Mouse (Mus musculus) embryonic facial prominence, embryonic 13.5 days (tissue): ENCODE results near the gene Lcn12. TPM values are rescaled to one million over a fixed set of nuclear protein-coding genes. Genes with fewer than 3 reads are reported as not detected.

Experiments
- ATAC-seq: fragments of 200-750 bp; cut with Nextera tagmentation; 2 replicates; pipeline ENCODE4 v1.8.0; 2017; ENCODE audit warnings: low read depth; ENCODE audit not compliant: insufficient number of reproducible peaks, insufficient read depth, low FRiP score, low TSS enrichment
- H3K27ac ChIP-seq: fragments of 300-500 bp; sonication (generic); 2 replicates; pipeline ENCODE4 v1.5.1; 2015; ENCODE audit warnings: moderate library complexity, mild to moderate bottlenecking, inconsistent platforms
- H3K27me3 ChIP-seq: fragments of 300-500 bp; sonication (generic); 2 replicates; pipeline ENCODE4 v1.6.1; 2015; ENCODE audit warnings: mild to moderate bottlenecking, inconsistent platforms
- H3K36me3 ChIP-seq: fragments of 300-500 bp; sonication (generic); 2 replicates; pipeline ENCODE4 v1.6.1; 2015; ENCODE audit warnings: mild to moderate bottlenecking, inconsistent platforms
- H3K4me1 ChIP-seq: fragments of 300-500 bp; sonication (generic); 2 replicates; pipeline ENCODE4 v1.6.1; 2015; ENCODE audit warnings: inconsistent platforms
- H3K4me2 ChIP-seq: fragments of 300-500 bp; sonication (generic); 2 replicates; pipeline ENCODE4 v1.6.1; 2015; ENCODE audit warnings: moderate library complexity, mild to moderate bottlenecking, inconsistent platforms
- H3K4me3 ChIP-seq: fragments of 300-500 bp; sonication (generic); 2 replicates; pipeline ENCODE4 v1.5.1; 2015; ENCODE audit warnings: mild to moderate bottlenecking, inconsistent platforms
- H3K9ac ChIP-seq: fragments of 300-500 bp; sonication (generic); 2 replicates; pipeline ENCODE4 v1.6.1; 2015; ENCODE audit warnings: mild to moderate bottlenecking, inconsistent platforms
- H3K9me3 ChIP-seq: fragments of 300-500 bp; sonication (generic); 2 replicates; pipeline ENCODE4 v1.6.1; 2016; ENCODE audit warnings: inconsistent platforms
- WGBS: fragments of 180-500 bp; shearing (Covaris S2); methylation state at CpG from one replicate; pipeline ENCODE4 v1.1.7; 2015; ENCODE audit warnings: mixed read lengths; 5-methylcytosine and 5-hydroxymethylcytosine counted together
- microRNA-seq: library from miRNA; unstranded; fragments of <30 nt; microRNA quantifications from one replicate; pipeline ENCODE4, GENCODE M21; 2016
- polyA plus RNA-seq: library from polyadenylated mRNA; unstranded; fragments of >200 nt; fragmentation: Nextera tagmentation; extraction: Ambion mirVana; gene quantifications from 2 replicates; pipeline ENCODE4 v1.2.1, GENCODE M21; 2015

Lcn12 gene
- polyA plus RNA-seq, 1 experiment from 2014 or later = not detected

GRCm38 (mm10) chr2:25456205-25456953 lies 37.3 kb downstream of the Lcn12 start, which contains the start of gene Clic3:
Gene Clic3 (plus strand): TSS chr2:25456838.
- Histone ChIP-seq H3K9me3 (no peaks in the 10 kb centered on the region), H3K27me3 (no peaks in the 10 kb centered on the region), H3K4me2 (no peak within 1 kb of the TSS), H3K9ac (no peak within 1 kb of the TSS), H3K4me1 (peaks cover 18% of the 10 kb centered on the region), H3K36me3 (peaks cover 24% of the 10 kb centered on the region), H3K27ac (no peak within 1 kb of the TSS), H3K4me3 (no peak within 1 kb of the TSS)
- no peak for ATAC-seq
- 59% methylated on average over 14 of the region's 14 CpGs for WGBS

GRCm38 (mm10) chr2:25452951-25453350 lies 40.8 kb downstream of the Lcn12 start:
- Histone ChIP-seq H3K27me3 (no peaks in the 10 kb centered on the region), H3K36me3 (peaks cover 8% of the 10 kb centered on the region; the same call in 1 of the 2 replicates), H3K9me3 (no peaks in the 10 kb centered on the region), H3K27ac (no peak overlapping the region), H3K4me1 (no peaks in the 10 kb centered on the region), H3K4me3 (no peak overlapping the region), H3K9ac (no peak overlapping the region), H3K4me2 (no peak overlapping the region)
- ATAC-seq = no peak
- 52% methylated on average over 1 of the region's 1 CpGs for WGBS

GRCm38 (mm10) chr2:25450853-25451647 lies 42.7 kb downstream of the Lcn12 start:
- Histone ChIP-seq H3K4me2 (no peak overlapping the region), H3K9ac (no peak overlapping the region), H3K4me3 (no peak overlapping the region), H3K27ac (no peak overlapping the region), H3K9me3 (no peaks in the 10 kb centered on the region), H3K4me1 (no peaks in the 10 kb centered on the region), H3K27me3 (no peaks in the 10 kb centered on the region), H3K36me3 (no peaks in the 10 kb centered on the region; the same call in 1 of the 2 replicates)
- no peak for ATAC-seq
- WGBS = 79% methylated on average over 8 of the region's 8 CpGs

GRCm38 (mm10) chr2:25442682-25443081 lies 51.0 kb downstream of the Lcn12 start:
- Histone ChIP-seq H3K27ac (no peak overlapping the region), H3K36me3 (peaks cover 10% of the 10 kb centered on the region)

GRCm38 (mm10) chr2:25441067-25441466 lies 52.6 kb downstream of the Lcn12 start:
- no peak overlapping the region for H3K9ac ChIP-seq
- H3K4me2 ChIP-seq = no peak overlapping the region
- no peak overlapping the region for H3K4me3 ChIP-seq
- WGBS = 80% methylated on average over 20 of the region's 20 CpGs
- no peaks in the 10 kb centered on the region for H3K27me3 ChIP-seq
- no peaks in the 10 kb centered on the region for H3K4me1 ChIP-seq
- H3K36me3 ChIP-seq = peaks cover 12% of the 10 kb centered on the region
- H3K27ac ChIP-seq = no peak overlapping the region
- no peaks in the 10 kb centered on the region for H3K9me3 ChIP-seq
- ATAC-seq = no peak

More at GRCm38 (mm10) chr2:25442682-25443081, 51.0 kb downstream of the Lcn12 start:
- ATAC-seq = no peak
- 85% methylated on average over 14 of the region's 14 CpGs for WGBS
- no peak overlapping the region for H3K9ac ChIP-seq
- no peak overlapping the region for H3K4me2 ChIP-seq
- no peaks in the 10 kb centered on the region for H3K4me1 ChIP-seq
- H3K4me3 ChIP-seq = no peak overlapping the region
- no peaks in the 10 kb centered on the region for H3K27me3 ChIP-seq
- no peaks in the 10 kb centered on the region for H3K9me3 ChIP-seq

Small RNAs within 50 kb of the gene (microRNA-seq; reads per million reads assigned to microRNA genes)
- gene Mir3087 = not detected

Other genes with a start within 250 kb of the Lcn12 start
- 6.9 and 7.9 TPM in 2 replicates for gene AL732309.1, start 247.0 kb downstream of the Lcn12 start, polyA plus RNA-seq
- 24.5 and 25.3 TPM in 2 replicates for gene Tmem203, start 238.5 kb downstream of the Lcn12 start, polyA plus RNA-seq
- gene Tprn, start 231.3 kb downstream of the Lcn12 start, polyA plus RNA-seq = 7.5 and 8.2 TPM in 2 replicates
- 231 and 246 TPM in 2 replicates for gene Ssna1, start 221.5 kb downstream of the Lcn12 start, polyA plus RNA-seq
- gene Anapc2, start 221.4 kb downstream of the Lcn12 start, polyA plus RNA-seq = 137 and 143 TPM in 2 replicates
- not detected in 2 replicates for gene Tmem210, start 205.8 kb downstream of the Lcn12 start, polyA plus RNA-seq
- gene Lrrc26, start 204.0 kb downstream of the Lcn12 start, polyA plus RNA-seq = 0.22 TPM in 2 replicates
- gene Grin1, start 174.7 kb downstream of the Lcn12 start, polyA plus RNA-seq = 0.38 and 1.2 TPM in 2 replicates
- 61.1 and 79.4 TPM in 2 replicates for gene Man1b1, start 161.6 kb downstream of the Lcn12 start, polyA plus RNA-seq
- gene Dpp7, start 137.6 kb downstream of the Lcn12 start, polyA plus RNA-seq = 23.0 and 25.5 TPM in 2 replicates
- 9.9 and 14.9 TPM in 2 replicates for gene Uap1l1, start 128.2 kb downstream of the Lcn12 start, polyA plus RNA-seq
- 38.9 and 47.9 TPM in 2 replicates for gene Sapcd2, start 121.6 kb downstream of the Lcn12 start, polyA plus RNA-seq
- 0.87 and 1.1 TPM in 2 replicates for gene Entpd2, start 98.0 kb downstream of the Lcn12 start, polyA plus RNA-seq
- gene Npdc1, start 94.6 kb downstream of the Lcn12 start, polyA plus RNA-seq = 42.5 and 48.9 TPM in 2 replicates
- gene Fut7, start 70.6 kb downstream of the Lcn12 start, polyA plus RNA-seq = 0.12 and 0.17 TPM in 2 replicates
- 2.9 and 4.0 TPM in 2 replicates for gene Abca2, start 65.2 kb downstream of the Lcn12 start, polyA plus RNA-seq
- gene Clic3, start 37.1 kb downstream of the Lcn12 start, polyA plus RNA-seq = 5.0 and 7.2 TPM in 2 replicates
- 29.4 and 35.9 TPM in 2 replicates for gene Paxx, start 32.8 kb downstream of the Lcn12 start, polyA plus RNA-seq
- gene Ptgds, start 23.9 kb downstream of the Lcn12 start, polyA plus RNA-seq = 1.3 and 2.8 TPM in 2 replicates
- 75.1 and 81.1 TPM in 2 replicates for gene Fbxw5, start 6.8 kb upstream of the Lcn12 start, polyA plus RNA-seq
- 5.8 and 6.2 TPM in 2 replicates for gene C8g, start 7.8 kb upstream of the Lcn12 start, polyA plus RNA-seq
- gene Traf2, start 53.0 kb upstream of the Lcn12 start, polyA plus RNA-seq = 31.4 and 35.4 TPM in 2 replicates
- 335 and 341 TPM in 2 replicates for gene Edf1, start 63.9 kb upstream of the Lcn12 start, polyA plus RNA-seq
- 4.3 and 7.2 TPM in 2 replicates for gene Mamdc4, start 80.9 kb upstream of the Lcn12 start, polyA plus RNA-seq
- 169 and 174 TPM in 2 replicates for gene Phpt1, start 81.3 kb upstream of the Lcn12 start, polyA plus RNA-seq
- gene Ajm1, start 87.8 kb upstream of the Lcn12 start, polyA plus RNA-seq = 0.39 and 0.62 TPM in 2 replicates
- gene Rabl6, start 114.6 kb upstream of the Lcn12 start, polyA plus RNA-seq = 80.3 and 81.9 TPM in 2 replicates
- gene Ccdc183, start 123.8 kb upstream of the Lcn12 start, polyA plus RNA-seq = 0.31 and 0.34 TPM in 2 replicates
- 23.5 and 24.8 TPM in 2 replicates for gene Tmem141, start 128.1 kb upstream of the Lcn12 start, polyA plus RNA-seq
- 0.59 and 2.1 TPM in 2 replicates for gene Fcna, start 134.1 kb upstream of the Lcn12 start, polyA plus RNA-seq
- not detected in 2 replicates for gene Lcn8, start 159.2 kb upstream of the Lcn12 start, polyA plus RNA-seq
- not detected in 2 replicates for gene Lcn5, start 164.0 kb upstream of the Lcn12 start, polyA plus RNA-seq
- gene Lcn6, start 182.9 kb upstream of the Lcn12 start, polyA plus RNA-seq = not detected in 2 replicates
- gene Lcn10, start 188.8 kb upstream of the Lcn12 start, polyA plus RNA-seq = not detected in 2 replicates
- gene Obp2a, start 206.1 kb upstream of the Lcn12 start, polyA plus RNA-seq = not detected in 2 replicates
- 95.4 and 103 TPM in 2 replicates for gene Bmyc, start 212.8 kb upstream of the Lcn12 start, polyA plus RNA-seq
- gene Obp2b, start 243.1 kb upstream of the Lcn12 start, polyA plus RNA-seq = not detected in 2 replicates